Mouse (Mus musculus) lung, embryonic 15.5 days (tissue): ENCODE results near the gene Dzip1l. TPM values are rescaled to one million over a fixed set of nuclear protein-coding genes. Genes with fewer than 3 reads are reported as not detected.

Experiments used
- polyA plus RNA-seq: library from polyadenylated mRNA; unstranded; fragments of >200 nt; fragmentation: Nextera tagmentation; extraction: Ambion mirVana; gene quantifications from 2 replicates; pipeline ENCODE4 v1.2.1, GENCODE M21; 2015

Gene Dzip1l
- polyA plus RNA-seq, 1 experiment from 2014 or later = 33.8 TPM

Other genes starting within 250 kb of the Dzip1l start
- gene Mras, start 192.1 kb upstream of the Dzip1l start, polyA plus RNA-seq = 12.5 and 13.9 TPM in 2 replicates
- gene Nme9, start 178.0 kb upstream of the Dzip1l start, polyA plus RNA-seq = 2.0 and 2.6 TPM in 2 replicates
- gene Armc8, start 60.6 kb upstream of the Dzip1l start, polyA plus RNA-seq = 24.5 and 25.5 TPM in 2 replicates
- 33.1 and 35.8 TPM in 2 replicates for gene Dbr1, start 53.7 kb upstream of the Dzip1l start, polyA plus RNA-seq
- gene A4gnt, start 17.0 kb upstream of the Dzip1l start, polyA plus RNA-seq = not detected in 2 replicates
- gene Cldn18, start 87.8 kb downstream of the Dzip1l start, polyA plus RNA-seq = 311 and 329 TPM in 2 replicates
- not detected in 2 replicates for gene Sox14, start 246.7 kb downstream of the Dzip1l start, polyA plus RNA-seq